Mouse (Mus musculus) spleen, postnatal 4 days (tissue): ENCODE measurements around the gene Scyl1.
A peak's percentile ranks its signal among the peaks of the same experiment; 100 is the strongest.

Experiments used
- DNase-seq, 2 experiments: peaks; one replicate each; pipeline ENCODE4 v3.0.0; 2022; ENCODE audit warnings: low spot score in 2 of 2

Scyl1 gene

DNA sequence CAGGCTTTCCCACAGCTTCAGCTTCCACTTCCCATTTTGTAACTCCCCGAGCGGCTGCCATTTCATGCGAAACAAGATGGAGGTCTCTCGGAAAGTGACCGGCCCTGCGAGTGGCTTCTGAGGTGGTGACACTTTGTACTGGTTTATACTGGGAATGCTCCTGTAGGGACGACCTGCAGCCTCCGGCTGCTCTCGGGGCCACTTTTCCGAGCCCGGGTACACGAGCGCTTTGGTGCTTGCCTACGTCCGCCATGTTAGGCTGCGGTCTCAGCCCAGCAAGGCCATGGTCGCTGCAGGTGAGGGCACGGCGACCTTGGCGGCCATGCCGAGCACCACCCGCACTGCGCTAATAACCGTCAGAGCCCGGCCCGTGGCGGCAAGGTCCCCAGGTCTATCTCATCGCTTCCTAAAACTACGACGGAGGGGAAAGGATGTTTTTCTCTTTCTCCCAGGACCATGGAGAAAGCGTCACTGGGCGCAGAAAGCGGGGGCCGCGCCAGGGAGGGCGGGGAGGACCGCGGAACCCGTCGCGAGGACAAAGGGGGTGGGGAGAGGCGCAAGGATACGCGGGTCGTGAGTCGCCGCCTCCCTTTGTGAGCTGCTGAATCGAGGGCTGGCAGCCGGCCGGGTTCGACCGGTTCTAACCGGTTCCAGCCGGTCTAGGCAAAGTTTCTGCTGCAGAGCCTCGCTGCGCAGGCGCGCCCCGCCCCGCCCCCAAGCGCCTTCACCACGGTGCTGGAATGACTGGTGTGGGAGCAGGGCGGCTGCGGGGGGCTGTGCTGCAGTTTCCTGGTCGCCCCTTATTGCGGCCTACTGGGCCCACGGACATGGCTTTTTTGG, 32.0 kb upstream of the Scyl1 start:
- DNase-seq, result peak; percentile 99

DNA sequence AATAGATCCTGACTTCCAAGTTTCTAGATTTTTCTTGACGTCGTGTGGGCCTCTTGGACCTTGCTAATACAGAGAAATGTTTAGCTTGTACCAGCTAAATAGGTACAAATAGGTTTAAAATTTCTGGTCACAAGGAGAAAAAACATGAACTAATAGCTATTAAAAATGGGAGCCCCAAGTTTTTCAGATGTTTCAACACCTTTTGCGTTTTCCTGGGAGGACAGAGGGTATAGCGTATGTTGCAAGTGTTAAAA, 31.5 kb upstream of the Scyl1 start:
- no peak for DNase-seq

DNA sequence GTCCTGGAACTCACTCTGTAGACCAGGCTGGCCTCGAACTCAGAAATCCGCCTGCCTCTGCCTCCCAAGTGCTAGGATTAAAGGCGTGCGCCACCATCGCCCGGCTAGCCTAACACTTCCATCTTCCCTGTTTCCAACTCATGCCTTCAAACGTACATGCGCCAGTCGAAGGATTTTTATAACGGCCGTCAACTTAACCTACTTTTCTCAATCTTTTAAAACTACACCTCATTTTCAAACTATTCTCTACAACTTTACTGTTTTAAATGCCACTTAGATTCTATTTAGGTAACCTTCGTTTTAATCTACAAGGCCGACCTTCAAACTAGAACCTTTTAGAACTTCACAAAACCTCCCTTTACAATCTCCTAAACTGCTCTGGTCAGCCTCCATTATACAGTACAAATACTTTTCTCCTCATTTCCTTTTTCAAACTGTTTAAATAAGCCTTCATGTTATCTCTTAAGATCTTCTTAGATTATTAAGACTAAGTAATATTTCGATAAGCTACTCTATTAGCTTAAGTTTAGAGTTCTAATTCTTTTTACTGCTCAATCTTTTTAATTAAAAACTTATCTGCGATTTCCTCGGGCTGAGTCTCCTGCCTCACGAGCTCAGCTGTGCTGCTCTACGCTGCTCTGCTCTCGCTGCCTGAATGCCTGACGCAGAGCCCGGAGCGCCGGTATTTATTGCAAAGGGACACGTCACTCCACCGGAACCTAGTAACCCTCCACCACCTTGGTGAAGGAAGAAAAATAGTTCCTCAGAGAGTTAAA, 31.0 kb upstream of the Scyl1 start:
- DNase-seq, result peak; percentile 97 to 100

DNA sequence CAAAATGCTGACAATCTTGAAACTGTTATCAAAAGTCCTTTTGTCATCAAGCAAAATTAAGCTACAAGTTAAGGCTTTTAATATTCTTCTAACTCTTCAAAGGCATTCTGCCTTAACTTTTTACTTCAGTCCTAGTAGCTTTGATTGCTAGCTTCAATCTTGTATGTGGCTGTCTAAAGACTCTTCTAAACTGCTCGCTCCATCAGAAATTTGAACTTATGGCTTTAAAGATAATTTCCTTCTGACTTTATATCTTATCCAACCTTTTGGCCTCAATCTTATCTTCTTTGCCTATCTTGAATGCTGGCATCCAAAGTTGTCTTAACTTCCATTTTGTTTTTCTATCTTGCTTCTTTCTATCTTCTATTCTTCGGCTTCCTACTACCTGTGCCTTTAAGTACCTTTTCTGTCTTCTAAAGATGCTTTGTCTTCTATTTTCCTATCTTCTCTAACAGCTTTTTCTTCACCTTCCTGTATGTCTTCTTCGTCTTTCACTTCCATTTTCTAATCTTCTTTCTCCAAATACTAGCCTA, 30.3 kb upstream of the Scyl1 start:
- DNase-seq, result no peak

DNA sequence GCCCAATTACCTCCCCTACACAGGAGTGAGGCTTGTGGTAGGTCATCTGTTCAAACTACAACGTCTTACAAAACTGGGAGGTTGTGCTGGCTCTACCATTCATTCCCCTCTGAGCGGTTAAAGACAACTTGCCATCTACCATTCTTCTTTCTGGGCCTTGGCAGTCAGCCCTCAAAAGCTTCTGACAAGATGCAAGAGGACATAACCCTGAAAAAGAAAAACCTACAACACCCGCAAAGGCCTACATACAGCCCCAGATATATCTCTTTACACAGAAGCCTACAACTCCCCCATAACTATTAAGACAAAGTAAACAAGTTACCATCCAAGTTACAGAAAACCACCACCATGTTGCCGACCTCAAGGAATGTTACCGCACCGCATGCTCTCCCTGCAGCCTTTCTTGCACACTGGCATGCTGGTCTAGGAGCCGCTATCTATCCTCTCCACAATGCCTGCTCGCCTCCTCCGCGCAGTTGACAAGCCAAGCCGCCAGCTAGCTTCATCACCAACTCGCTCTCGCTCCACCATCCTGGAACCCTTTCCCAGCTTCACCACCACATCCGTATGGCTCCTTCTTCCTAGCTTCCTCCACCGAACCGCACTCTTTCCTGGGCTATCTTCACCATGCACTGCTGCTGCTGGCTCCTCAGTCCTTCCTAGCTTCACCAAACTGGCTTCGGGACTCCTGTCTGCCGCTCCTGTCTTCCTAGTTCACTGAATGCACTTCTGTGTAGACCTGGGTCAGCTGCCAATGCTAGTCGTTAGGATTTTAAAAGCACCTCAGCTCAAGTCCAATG, 29.6 kb upstream of the Scyl1 start:
- peak; percentile 57 to 77 for DNase-seq

DNA sequence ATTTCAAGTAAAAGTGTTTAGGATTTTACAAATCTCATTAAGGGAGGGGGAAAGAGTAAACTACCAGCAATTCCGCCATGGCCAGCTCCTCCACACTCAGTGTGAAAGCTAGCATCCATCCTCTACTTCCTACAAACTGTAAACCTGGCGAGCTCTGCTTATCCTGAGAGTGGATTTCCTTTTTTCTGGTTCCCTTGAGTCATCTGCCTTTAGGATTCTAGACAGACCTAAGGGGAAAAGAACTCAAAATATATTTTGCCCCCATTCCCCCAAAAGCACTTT, 29.1 kb upstream of the Scyl1 start:
- no peak for DNase-seq

DNA sequence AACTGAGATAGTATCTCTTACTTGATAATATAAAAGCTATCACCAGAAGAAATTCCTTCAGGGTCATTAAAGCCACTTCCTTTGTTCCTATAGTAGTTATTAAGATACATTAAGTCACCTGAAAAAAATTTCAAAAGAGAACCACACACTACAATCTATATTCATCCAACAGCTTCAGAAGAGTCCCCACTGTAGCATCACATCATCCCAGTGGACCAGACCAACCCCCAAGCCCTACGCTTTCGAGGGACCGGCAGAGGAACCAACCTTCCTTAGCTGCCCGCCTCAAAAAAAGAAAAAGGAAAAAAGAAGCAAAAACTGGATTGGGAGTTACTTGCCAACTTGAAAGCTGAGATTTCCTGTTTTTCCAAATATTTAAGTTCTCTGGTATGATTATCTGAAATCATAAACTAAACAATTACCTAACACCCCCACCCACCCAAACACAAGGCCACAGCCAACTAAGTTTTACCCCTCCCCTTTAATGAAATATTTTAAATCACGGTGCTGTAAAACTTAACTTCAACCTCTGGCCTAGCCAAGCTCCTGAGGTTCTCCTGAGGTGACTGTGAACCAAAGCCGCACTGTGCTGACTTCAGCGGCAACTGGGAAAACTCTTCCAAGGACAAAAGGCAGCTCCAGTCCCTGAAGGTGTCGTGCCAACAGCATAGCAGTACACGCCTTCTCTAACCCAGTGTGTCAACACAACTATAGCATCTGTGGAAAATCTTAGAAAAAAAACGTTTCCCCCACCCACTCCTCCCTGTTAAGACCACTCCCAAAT, 28.5 kb upstream of the Scyl1 start:
- DNase-seq, result peak in 1 of 2 experiments; percentile 65

DNA sequence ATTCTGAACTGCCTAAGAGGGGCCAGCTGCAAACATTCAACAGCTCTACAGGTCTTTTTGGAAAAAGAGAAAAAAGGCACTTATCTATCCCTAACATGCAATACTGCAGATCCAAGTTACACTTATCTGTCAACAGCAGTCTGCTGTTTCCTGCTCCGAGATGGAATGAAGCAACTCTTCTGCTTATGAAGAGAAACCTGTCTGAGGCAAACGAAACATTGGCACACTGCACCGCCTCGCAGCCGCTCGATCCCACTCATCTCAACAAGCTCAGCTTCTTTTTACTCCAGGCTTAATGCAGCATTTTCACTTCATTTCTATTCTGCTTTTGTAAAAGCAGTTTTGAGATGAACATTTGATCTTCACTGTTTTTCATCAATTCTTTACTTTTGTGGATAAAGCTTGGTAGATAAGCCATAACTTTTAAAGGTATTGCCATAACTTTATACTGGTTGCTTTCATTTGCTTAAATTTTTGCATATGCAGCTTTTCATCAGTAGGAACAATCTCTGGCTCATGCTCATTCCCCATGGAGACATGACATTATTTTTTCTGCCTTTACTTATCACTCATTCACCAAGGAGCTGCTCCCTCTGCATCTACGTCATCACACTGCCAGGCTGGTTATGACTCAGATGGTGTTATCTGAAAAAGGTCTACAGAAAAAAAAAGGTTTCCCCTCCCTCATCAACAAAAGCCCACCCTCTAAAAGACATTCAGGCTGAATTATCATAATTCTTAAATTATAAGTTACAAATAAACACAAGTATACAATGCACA, 27.7 kb upstream of the Scyl1 start:
- DNase-seq, result no peak

DNA sequence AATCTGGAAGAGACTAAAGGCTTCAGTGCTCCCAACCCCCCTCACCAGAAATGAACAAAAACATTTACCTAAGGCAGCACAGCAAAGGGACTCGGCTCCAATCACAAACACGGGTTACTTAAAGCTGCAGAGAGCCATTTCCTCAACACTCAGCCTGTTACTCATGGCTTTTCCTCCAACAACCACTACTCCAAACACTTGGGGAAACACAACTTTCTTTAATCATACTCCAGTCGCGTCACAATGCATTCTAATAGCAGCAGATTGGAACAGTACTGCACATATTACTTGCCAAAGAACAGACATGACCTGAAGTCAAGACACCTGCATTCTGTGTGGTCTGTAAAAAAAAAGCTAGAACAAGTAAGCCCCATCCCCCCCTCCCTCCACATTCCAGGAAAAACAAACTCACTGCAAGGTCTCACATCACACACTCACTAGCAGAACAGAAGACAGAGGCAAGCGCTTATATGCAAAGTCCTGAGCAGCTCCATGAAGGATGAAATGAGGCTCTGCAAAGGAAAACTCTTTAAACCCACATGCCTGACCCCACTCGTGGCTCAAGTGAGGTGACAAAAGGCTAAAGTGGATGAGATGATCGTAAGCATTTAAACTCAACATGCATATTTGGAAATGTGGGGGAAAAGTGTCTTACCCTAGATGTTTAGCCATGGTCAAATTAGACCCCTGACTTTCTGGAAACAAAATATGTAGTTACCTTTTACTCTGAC, 26.3 kb upstream of the Scyl1 start:
- DNase-seq, result no peak

DNA sequence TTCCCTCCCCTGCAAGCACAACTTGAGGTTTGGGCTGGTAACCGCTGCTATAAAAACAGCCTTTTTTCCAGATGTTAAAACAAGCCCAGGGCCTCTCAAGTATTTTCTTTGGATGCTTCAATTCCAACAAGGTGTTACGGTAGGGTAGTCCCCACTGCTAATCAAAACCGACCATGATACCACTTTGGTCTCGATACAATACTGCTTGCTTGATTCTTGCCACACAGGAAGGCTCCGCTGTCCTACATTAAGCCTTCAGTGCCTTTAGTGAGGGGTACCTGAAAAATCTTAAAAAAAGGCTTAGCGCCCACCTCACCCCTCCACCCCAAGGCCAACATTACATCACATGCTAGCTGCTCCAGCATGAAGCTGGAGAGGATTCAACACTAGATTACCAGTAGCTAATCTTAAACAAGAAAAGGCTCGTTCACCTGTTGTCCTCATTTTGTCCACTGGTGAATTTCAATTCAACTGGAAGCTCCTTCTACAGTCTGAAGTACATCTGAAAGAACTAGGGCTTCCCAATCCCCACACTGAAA, 25.4 kb upstream of the Scyl1 start:
- no peak for DNase-seq

DNA sequence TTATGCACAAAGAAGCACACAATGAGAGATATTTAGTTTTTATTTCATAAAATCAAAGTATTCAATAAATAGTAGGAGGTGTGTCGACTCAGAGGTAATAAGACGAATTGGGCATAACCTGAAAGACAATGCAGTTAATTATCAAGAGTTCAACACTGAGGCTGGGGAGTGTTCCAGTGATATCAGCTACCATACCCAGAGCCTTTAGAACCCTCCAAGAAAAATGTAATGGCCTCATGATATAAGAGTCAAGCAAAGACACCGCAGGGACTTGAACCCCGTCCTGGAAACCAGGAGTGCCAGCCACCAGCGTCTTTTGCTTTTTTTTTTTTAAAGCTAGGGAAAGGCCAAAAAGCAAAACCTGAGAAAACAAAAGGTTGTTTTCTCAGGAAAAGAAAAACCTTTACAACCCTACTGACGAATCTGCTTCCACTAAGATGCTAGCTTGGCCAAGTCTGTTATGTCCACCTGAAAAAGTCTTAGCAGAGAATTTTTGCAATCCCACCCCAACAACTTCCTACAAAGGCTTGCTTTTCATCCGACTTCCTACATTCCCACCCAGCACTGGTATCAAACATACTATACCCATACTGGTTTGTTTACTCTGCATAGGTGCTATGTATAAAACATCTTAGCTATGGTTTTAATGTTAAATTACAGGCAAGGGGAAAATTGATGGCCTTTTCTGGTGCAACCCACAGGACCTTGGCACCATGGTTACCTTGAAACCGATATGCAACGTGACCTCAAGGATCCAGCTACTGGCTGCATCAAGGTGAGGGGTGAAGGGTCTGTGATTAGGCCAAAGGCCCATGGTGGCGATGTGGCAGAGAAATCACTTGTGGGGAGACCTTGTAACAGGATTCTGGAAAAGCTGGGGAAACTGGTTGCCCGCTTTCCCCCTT, 24.7 kb upstream of the Scyl1 start:
- no peak for DNase-seq

DNA sequence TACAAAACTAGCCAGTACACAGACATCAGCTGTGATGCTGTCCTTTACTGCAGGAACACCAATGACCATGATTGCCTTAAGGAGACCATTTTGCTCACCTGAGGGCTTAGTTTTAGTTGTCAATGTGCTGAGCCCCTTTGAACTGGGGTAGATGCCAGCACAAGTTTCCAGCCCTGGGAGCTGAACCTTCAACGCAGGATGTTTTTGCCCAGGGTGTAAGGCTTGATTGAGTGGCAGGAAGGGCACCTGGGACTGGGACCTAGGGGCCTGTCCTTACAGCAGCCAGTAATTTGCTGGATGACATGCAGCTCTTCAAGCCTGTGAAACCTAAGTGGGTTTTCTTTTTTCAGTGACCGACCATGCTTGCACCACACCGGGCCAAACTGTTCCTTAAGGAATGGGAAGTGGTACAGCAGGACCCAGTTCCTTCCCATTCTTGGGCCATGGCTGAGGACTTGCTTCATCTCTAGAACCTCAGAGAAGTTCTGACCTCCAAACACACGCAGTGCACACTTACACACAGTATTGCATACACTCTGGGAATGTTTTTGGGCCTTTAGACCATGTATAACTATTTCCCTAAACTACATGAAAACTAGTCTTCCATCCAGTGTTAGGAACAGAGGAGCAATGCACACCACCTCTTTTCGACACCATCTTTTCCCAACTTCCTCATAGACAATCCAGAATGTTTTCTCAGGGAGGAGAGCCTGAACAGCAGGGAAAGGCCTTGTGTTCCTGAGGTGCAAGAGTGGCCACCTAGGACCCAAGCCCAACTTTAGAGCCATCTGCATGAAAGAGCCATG, 23.8 kb upstream of the Scyl1 start:
- DNase-seq, result no peak

DNA sequence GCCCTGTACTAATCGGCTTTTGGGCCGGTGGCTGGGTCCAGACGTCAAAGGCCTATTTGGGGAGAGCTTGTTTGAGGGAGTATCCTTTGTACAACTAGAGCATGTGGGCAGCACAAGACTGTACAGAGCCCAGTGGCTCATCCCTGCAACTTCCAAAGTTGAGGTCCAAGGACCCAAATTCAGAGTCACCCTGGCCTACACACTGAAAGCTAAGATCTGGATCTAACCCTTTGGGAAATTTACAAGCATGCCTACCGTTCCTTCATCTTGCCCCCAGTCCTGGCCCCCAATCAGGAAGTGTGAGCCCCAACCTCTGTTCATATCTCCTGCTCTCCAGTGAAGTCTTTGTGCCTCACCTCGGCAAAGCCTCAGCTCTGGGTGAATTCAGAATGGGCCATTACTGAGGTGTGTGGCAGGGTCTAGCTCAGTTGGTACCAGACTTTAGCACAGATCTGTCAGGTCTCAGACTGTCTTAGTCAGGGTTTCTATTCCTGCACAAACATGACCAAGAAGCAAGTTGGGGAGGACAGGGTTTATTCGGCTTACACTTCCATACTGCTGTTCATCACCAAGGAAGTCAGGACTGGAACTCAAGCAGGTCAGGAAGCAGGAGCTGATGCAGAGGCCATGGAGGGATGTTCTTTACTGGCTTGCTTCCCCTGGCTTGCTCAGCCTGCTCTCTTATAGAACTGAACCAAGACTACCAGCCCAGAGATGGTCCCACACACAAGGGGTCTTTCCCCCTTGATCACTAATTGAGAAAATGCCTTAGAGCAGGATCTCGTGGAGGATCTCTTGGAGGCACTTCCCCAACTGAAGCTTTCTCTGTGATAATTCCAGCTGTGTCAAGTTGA, 22.9 kb upstream of the Scyl1 start:
- peak in 1 of 2 experiments; percentile 61 for DNase-seq

DNA sequence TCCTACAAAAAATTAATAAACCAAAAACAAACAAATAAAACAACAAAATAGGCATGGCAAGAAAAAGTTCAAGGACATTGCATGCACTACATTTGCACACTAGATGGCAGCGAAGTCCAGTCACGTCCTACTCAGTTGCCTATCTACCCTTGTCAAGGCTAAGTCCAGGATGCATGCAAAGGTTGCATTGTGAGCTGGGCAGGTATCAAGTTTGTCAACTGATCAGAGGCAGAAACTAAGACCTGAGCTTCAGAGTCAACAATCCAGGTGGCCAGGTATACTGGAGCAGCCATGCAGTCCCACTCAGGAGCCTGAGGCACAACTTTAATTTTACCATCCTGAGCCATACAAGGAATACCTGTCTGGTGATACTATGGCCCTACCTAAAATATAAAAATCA, 21.9 kb upstream of the Scyl1 start:
- peak in 1 of 2 experiments; percentile 64 for DNase-seq

DNA sequence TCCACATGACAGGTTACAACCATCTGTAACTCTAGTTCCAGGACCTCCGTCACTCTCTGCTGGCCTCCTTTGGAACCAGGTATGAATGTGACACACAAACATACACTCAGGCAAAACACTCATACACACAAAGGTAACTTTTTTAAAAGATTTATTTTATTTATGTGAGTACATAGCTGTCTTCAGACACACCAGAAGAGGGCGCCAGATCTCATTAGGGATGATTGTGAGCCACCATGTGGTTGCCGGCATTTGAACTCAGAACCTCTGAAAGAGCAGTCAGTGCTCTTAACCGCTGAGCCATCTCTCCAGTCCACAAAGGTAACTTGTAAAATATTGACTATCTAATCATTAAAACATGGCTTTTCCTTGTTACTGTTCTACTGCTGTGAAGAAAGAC, 20.1 kb upstream of the Scyl1 start:
- DNase-seq, result no peak

DNA sequence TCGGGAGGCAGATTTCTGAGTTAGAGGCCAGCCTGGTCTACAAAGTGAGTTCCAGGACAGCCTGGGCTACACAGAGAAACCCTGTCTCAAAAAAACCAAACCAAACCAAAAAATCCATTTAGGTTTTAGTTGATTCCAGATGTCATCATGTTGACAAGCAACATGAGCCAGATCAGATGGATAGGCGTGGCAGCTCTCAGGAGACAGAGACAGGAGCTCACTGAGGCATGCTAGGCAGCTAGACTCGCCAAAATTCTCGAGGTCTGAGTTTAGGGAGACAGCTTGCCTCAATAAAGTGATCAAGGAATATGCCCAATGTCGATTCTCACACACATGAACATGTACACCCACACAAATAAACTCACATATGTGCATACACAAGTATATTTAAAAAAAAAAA, 17.8 kb upstream of the Scyl1 start:
- DNase-seq, result no peak

DNA sequence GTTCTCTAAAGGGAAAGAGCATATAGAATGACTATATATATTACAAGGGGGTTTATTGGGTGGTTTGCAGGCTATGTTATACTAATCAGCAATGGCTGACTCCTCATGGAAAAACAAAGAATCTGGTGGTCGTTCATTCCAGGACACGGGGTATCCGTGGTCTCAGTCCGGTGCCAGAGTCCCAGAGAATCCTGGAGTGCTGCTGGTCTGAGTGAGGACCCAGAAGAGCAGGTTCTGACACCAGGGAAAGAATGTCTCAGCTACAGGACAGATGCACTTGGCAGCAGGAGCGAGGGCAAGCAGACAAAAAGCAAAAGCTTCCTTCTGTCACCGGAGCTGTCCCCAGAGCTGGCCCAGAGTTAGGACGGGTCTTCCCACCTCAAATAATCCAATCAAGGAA, 17.4 kb upstream of the Scyl1 start:
- DNase-seq, result no peak
